Mouse (Mus musculus) liver, adult 2 months (tissue): Measurements from ENCODE around the gene Anxa5. TPM values are rescaled to one million over a fixed set of nuclear protein-coding genes. Genes with fewer than 3 reads are reported as not detected.

Experiments used
- DNase-seq: peaks from one replicate; pipeline ENCODE4 v3.0.0-alpha.2; 2011; ENCODE audit warnings: low read depth, low spot score; ENCODE audit errors: extremely low read depth
- H3K27ac ChIP-seq: fragments of 200-500 bp; replicated peaks from 2 replicates; pipeline ENCODE4 v1.5.1; 2012; ENCODE audit warnings: low read depth, mild to moderate bottlenecking, control low read depth, inconsistent platforms, low read length; ENCODE audit not compliant: insufficient read depth
- H3K27me3 ChIP-seq: fragments of 200-500 bp; 2 replicates; pipeline ENCODE4 v1.6.1; 2012; ENCODE audit warnings: mild to moderate bottlenecking, moderate library complexity, low read length, inconsistent platforms; ENCODE audit not compliant: control insufficient read depth, insufficient read depth
- H3K36me3 ChIP-seq: fragments of 200-500 bp; 2 replicates; pipeline ENCODE4 v1.6.1; 2012; ENCODE audit warnings: low read length, inconsistent platforms; ENCODE audit not compliant: control insufficient read depth, insufficient read depth
- H3K4me1 ChIP-seq: fragments of 200-500 bp; 2 replicates; pipeline ENCODE4 v1.6.1; 2011; ENCODE audit warnings: low read length; ENCODE audit not compliant: control insufficient read depth, insufficient read depth
- H3K4me3 ChIP-seq: fragments of 200-500 bp; 2 replicates; pipeline ENCODE4 v1.5.1; 2011; ENCODE audit warnings: low read depth, mild to moderate bottlenecking, control low read depth, low read length, moderate library complexity; ENCODE audit not compliant: insufficient read depth
- H3K79me2 ChIP-seq: fragments of 200-500 bp; 2 replicates; pipeline ENCODE4 v1.6.1; 2012; ENCODE audit warnings: inconsistent platforms, mild to moderate bottlenecking, low read length, moderate library complexity; ENCODE audit not compliant: control insufficient read depth, insufficient read depth
- H3K9ac ChIP-seq: fragments of 200-500 bp; 2 replicates; pipeline ENCODE4 v1.6.1; 2012; ENCODE audit warnings: low read depth, mild to moderate bottlenecking, control low read depth, inconsistent platforms, low read length
- CTCF ChIP-seq: fragments of 200-500 bp; IDR thresholded peaks from 2 replicates; pipeline ENCODE4 v1.5.1; 2011; ENCODE audit warnings: low read depth, low read length, control low read depth
- POLR2A ChIP-seq: fragments of 200-500 bp; IDR thresholded peaks from 2 replicates; pipeline ENCODE4 v1.6.1; 2011; ENCODE audit warnings: low read length, control low read depth; ENCODE audit not compliant: insufficient read depth; ENCODE audit errors: extremely low read depth
- WGBS: fragments of 180-500 bp; shearing (Covaris S2); methylation state at CpG from one replicate; pipeline ENCODE4 v1.1.7; 2018; 5-methylcytosine and 5-hydroxymethylcytosine counted together
- polyA plus RNA-seq: library from polyadenylated mRNA; depleted of rRNA; stranded (reverse); fragments of >200 nt; gene quantifications from 2 replicates; pipeline ENCODE4 v1.2.3, GENCODE M21; 2012
- total RNA-seq: library from RNA; depleted of rRNA; stranded (reverse); fragments of >200 nt; gene quantifications from 2 replicates; pipeline ENCODE4 v1.2.3, GENCODE M21; 2014

Gene Anxa5
- total and polyA plus RNA-seq, 2 experiments: 77.4 to 152 TPM

- H3K27me3 ChIP-seq: no peaks in the 10 kb centered on the region
- 40% methylated on average over 20 of the region's 20 CpGs for WGBS
- no peaks in the 10 kb centered on the region for H3K79me2 ChIP-seq
- TF ChIP-seq POLR2A (no peak), CTCF (no peak)
- H3K27ac ChIP-seq: no peak overlapping the region; the same call in 1 of the 2 replicates
- H3K36me3 ChIP-seq: no peaks in the 10 kb centered on the region
- peak overlapping the region; percentile 54 for H3K4me3 ChIP-seq
- peaks cover 10% of the 10 kb centered on the region for H3K4me1 ChIP-seq
- H3K9ac ChIP-seq: peak overlapping the region; percentile 36
- no peak for DNase-seq
Measured at GRCm38 (mm10) chr3:36476261-36477155, 814 bp upstream of the Anxa5 start.

DNA sequence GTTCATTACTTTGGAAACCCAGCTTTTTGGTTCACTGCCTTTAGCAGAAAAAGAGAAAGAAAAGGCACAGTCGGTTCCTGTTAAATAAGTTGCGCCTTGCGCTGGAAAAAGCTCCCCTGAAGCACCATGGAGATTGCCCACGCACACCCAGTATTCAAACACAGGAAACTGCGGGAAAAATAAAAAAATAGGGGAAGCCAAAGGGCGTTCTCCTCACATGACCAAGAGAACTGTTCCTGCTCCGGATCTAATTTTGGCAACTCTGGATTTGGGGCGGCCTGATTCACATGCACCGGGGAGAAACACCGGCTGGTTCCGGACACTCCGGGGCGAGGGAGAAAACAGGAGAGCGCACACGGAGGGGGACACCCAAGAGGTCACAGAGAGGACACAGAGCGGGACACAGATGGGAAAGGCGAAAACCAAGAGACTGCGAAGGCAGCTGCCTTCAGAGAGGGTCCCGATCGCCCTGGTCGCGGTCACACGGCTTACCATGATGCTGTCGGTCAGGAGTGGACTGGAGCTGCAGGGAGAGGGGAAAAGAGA, 683 bp downstream of the Anxa5 start:
- TF ChIP-seq CTCF: no peak
- no peak for TF ChIP-seq POLR2A
- no peaks in the 10 kb centered on the region for H3K27me3 ChIP-seq
- H3K9ac ChIP-seq: peak overlapping the region; percentile 60
- peaks cover 10% of the 10 kb centered on the region for H3K4me1 ChIP-seq
- WGBS: under 1% methylated on average over 24 of the region's 24 CpGs
- DNase-seq: peak; percentile 71
- H3K36me3 ChIP-seq: no peaks in the 10 kb centered on the region
- peak overlapping the region; percentile 76 for H3K4me3 ChIP-seq
- H3K27ac ChIP-seq: peak overlapping the region; percentile 83
- no peaks in the 10 kb centered on the region for H3K79me2 ChIP-seq

DNA sequence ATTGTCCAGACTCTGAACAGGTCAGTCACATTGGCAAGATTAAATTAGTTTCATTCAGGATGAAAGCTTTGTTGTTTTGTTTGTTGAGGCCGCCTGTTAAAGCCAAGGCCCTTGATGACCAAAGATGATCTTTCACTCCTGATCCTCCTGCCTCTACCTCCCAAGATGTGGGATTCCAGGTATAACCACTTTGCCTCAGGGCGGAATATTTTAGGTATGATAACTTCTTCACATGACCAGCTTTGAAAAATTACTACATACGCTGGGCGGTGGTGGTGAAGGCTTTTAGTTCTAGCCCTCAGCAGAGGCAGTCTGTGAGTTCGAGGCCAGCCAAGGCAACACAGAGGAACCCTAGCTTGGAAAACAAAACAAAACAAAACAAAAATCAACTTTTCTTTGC, 1.3 kb downstream of the Anxa5 start:
- TF ChIP-seq POLR2A: no peak
- no peak for TF ChIP-seq CTCF
- peaks cover 14% of the 10 kb centered on the region for H3K4me1 ChIP-seq
- 86% methylated on average over 5 of the region's 5 CpGs for WGBS
- H3K27me3 ChIP-seq: no peaks in the 10 kb centered on the region
- H3K79me2 ChIP-seq: no peaks in the 10 kb centered on the region; the same call in 1 of the 2 replicates
- H3K36me3 ChIP-seq: no peaks in the 10 kb centered on the region
- H3K9ac ChIP-seq: no peak overlapping the region
- no peak for DNase-seq
- no peak overlapping the region for H3K27ac ChIP-seq
- H3K4me3 ChIP-seq: no peak overlapping the region

DNA sequence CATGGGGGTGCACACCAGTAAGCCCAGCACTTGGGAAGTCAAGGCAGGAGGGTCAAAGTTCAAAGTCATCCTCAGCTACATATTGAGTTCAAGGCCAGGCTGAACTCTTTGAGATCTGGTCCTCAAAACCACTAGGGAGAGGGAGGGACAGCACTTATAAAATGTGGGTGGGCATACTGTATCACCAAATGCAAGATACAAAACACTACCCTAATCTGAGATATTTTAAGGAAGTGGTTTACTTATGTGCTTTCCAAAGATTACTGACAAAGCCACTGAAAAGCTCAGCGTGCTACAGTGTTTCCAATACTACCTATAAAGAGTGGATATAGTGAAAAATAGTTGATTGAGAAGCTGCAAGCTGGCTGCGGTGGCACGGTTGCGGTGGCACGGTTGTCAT, 2.5 kb downstream of the Anxa5 start:
- H3K36me3 ChIP-seq: no peaks in the 10 kb centered on the region
- H3K79me2 ChIP-seq: no peaks in the 10 kb centered on the region; the same call in 1 of the 2 replicates
- no peak for DNase-seq
- no peak overlapping the region for H3K9ac ChIP-seq
- no peak overlapping the region for H3K4me3 ChIP-seq
- 92% methylated on average over 5 of the region's 5 CpGs for WGBS
- TF ChIP-seq CTCF: no peak
- TF ChIP-seq POLR2A: no peak
- H3K27me3 ChIP-seq: no peaks in the 10 kb centered on the region
- H3K4me1 ChIP-seq: peaks cover 18% of the 10 kb centered on the region
- H3K27ac ChIP-seq: no peak overlapping the region

DNA sequence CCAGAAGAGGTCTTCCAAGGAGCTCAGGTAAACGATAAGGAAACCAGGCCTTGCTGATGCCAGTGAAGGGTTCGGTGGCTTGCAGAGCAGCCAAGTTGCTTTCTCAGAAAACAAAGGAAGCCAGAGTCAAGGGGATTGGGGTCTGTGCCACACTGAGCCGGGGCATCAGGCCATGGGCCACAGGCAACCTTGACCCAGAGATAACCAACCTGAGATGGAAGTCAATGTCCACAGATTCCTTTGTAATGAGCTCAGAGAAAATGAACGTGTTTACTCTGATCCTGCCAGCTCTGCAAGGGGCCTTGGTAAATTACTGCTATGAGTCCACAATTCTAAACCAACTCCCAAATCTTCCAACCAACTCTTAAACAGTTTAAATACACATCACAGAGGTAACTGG, 3.8 kb downstream of the Anxa5 start:
- Histone ChIP-seq H3K27me3 (no peaks in the 10 kb centered on the region), H3K4me3 (no peak overlapping the region), H3K27ac (0 out of 2 replicates have a peak overlapping the region, but pooled peaks have one; percentile 26), H3K79me2 (peaks cover 5% of the 10 kb centered on the region; the same call in 1 of the 2 replicates), H3K36me3 (no peaks in the 10 kb centered on the region), H3K4me1 (peaks cover 18% of the 10 kb centered on the region), H3K9ac (no peak overlapping the region)
- no peak for TF ChIP-seq POLR2A
- TF ChIP-seq CTCF: no peak
- peak; percentile 73 for DNase-seq
- 20% methylated on average over 4 of the region's 4 CpGs for WGBS
